Mouse (Mus musculus): Measurements from ENCODE around the gene Plcg2. TPM values are rescaled to one million over a fixed set of nuclear protein-coding genes. Genes with fewer than 3 reads are reported as not detected.

The Plcg2 gene
- polyA plus RNA-seq, 2 experiments = 4.3 to 5.0 TPM

DNA sequence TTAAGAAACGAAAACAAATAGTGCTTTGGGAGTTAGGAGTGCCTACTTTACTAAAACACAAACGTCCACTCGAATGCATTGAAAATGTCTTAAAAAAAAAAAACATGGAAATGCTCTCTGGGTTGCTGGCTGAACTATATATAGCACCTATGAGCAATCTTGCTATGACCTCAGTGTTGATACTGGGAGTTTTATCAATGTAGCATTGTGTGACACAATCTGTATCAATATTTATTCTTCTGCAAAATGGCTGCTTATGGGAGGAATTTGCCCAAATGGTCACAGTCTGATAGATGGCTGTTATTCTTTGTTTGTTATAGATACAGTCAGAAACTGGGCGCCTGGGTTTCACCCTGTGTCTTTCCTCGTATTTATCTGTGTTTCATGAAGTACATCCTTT lies 147.4 kb downstream of the Plcg2 start:
- DNase-seq (ENCODE audit: low read depth in 3 of 3, low spot score in 3 of 3) (no peak), ATAC-seq (ENCODE audit: insufficient read depth) (no peak)
- no peak overlapping the region for H3K4me2 ChIP-seq (ENCODE audit: low read depth)
- no peaks in the 10 kb centered on the region for H3K4me1 ChIP-seq (replicated peaks; ENCODE audit: control insufficient read depth in 2 of 2, insufficient read depth in 2 of 2, low read length in 1 of 2)
- no peak overlapping the region for H3K9ac ChIP-seq (replicated peaks)
- no peaks in the 10 kb centered on the region for H3K27me3 ChIP-seq (ENCODE audit: control insufficient read depth, insufficient read depth, low read length)
- no peak overlapping the region for H3K27ac ChIP-seq
- H3K36me3 ChIP-seq (replicated peaks; ENCODE audit: control insufficient read depth, insufficient read depth, low read depth) = no peaks in the 10 kb centered on the region
- no peak overlapping the region for H3K4me3 ChIP-seq (ENCODE audit: insufficient read depth in 1 of 2, low read depth in 2 of 2, low read length in 2 of 2)
- no peak for TF ChIP-seq EP300 (IDR thresholded peaks at IDR 0.05; ENCODE audit: low read depth)
- TF ChIP-seq CTCF (IDR thresholded peaks at IDR 0.05; ENCODE audit: low read depth) = no peak
- H3K9me3 ChIP-seq (ENCODE audit: control insufficient read depth, low read length) = 0 out of 2 replicates have a peak, but pooled peaks cover 2% of the 10 kb centered on the region
- WGBS (ENCODE audit: insufficient replicate concordance) = 41% methylated on average over 5 of the region's 5 CpGs

GRCm38 (mm10) chr8:117646020-117646419 lies 147.9 kb downstream of the Plcg2 start:
- Histone ChIP-seq H3K4me3 (ENCODE audit: insufficient read depth in 1 of 2, low read depth in 2 of 2, low read length in 2 of 2) (no peak overlapping the region), H3K9ac (replicated peaks) (no peak overlapping the region), H3K4me2 (ENCODE audit: low read depth) (no peak overlapping the region), H3K4me1 (replicated peaks; ENCODE audit: control insufficient read depth in 2 of 2, insufficient read depth in 2 of 2, low read length in 1 of 2) (no peaks in the 10 kb centered on the region), H3K36me3 (replicated peaks; ENCODE audit: control insufficient read depth, insufficient read depth, low read depth) (no peaks in the 10 kb centered on the region), H3K27ac (no peak overlapping the region), H3K9me3 (ENCODE audit: control insufficient read depth, low read length) (0 out of 2 replicates have a peak, but pooled peaks cover 2% of the 10 kb centered on the region), H3K27me3 (ENCODE audit: control insufficient read depth, insufficient read depth, low read length) (no peaks in the 10 kb centered on the region)
- DNase-seq (ENCODE audit: low read depth in 3 of 3, low spot score in 3 of 3) = peak; percentile 7 to 20 (median 9)
- ATAC-seq (ENCODE audit: insufficient read depth) = no peak
- WGBS (ENCODE audit: insufficient replicate concordance) = 29% methylated on average over 2 of the region's 2 CpGs
- TF ChIP-seq EP300 (IDR thresholded peaks at IDR 0.05; ENCODE audit: low read depth) (no peak), CTCF (IDR thresholded peaks at IDR 0.05; ENCODE audit: low read depth) (peak; percentile 76)

GRCm38 (mm10) chr8:117646440-117646839 lies 148.3 kb downstream of the Plcg2 start:
- Histone ChIP-seq H3K9ac (replicated peaks) (no peak overlapping the region), H3K9me3 (ENCODE audit: control insufficient read depth, low read length) (0 out of 2 replicates have a peak, but pooled peaks cover 2% of the 10 kb centered on the region), H3K4me2 (ENCODE audit: low read depth) (no peak overlapping the region), H3K27me3 (ENCODE audit: control insufficient read depth, insufficient read depth, low read length) (no peaks in the 10 kb centered on the region), H3K36me3 (replicated peaks; ENCODE audit: control insufficient read depth, insufficient read depth, low read depth) (no peaks in the 10 kb centered on the region), H3K4me3 (ENCODE audit: insufficient read depth in 1 of 2, low read depth in 2 of 2, low read length in 2 of 2) (no peak overlapping the region), H3K4me1 (replicated peaks; ENCODE audit: control insufficient read depth in 2 of 2, insufficient read depth in 2 of 2, low read length in 1 of 2) (no peaks in the 10 kb centered on the region), H3K27ac (no peak overlapping the region)
- DNase-seq (ENCODE audit: low read depth in 3 of 3, low spot score in 3 of 3) = no peak
- TF ChIP-seq EP300 (IDR thresholded peaks at IDR 0.05; ENCODE audit: low read depth) (no peak), CTCF (IDR thresholded peaks at IDR 0.05; ENCODE audit: low read depth) (no peak)
- 49% methylated on average over 5 of the region's 5 CpGs for WGBS (ENCODE audit: insufficient replicate concordance)
- ATAC-seq (ENCODE audit: insufficient read depth) = no peak

- Histone ChIP-seq H3K4me1 (replicated peaks; ENCODE audit: control insufficient read depth in 2 of 2, insufficient read depth in 2 of 2, low read length in 1 of 2) (no peaks in the 10 kb centered on the region), H3K27ac (no peak overlapping the region), H3K9ac (replicated peaks) (no peak overlapping the region), H3K9me3 (ENCODE audit: control insufficient read depth, low read length) (0 out of 2 replicates have a peak, but pooled peaks cover 2% of the 10 kb centered on the region), H3K4me2 (ENCODE audit: low read depth) (no peak overlapping the region), H3K27me3 (ENCODE audit: control insufficient read depth, insufficient read depth, low read length) (no peaks in the 10 kb centered on the region), H3K36me3 (replicated peaks; ENCODE audit: control insufficient read depth, insufficient read depth, low read depth) (no peaks in the 10 kb centered on the region), H3K4me3 (ENCODE audit: insufficient read depth in 1 of 2, low read depth in 2 of 2, low read length in 2 of 2) (no peak overlapping the region)
- DNase-seq (ENCODE audit: low read depth in 3 of 3, low spot score in 3 of 3) = no peak
- WGBS (ENCODE audit: insufficient replicate concordance) = 69% methylated on average over 1 of the region's 1 CpGs
- ATAC-seq (ENCODE audit: insufficient read depth) = no peak
- TF ChIP-seq CTCF (IDR thresholded peaks at IDR 0.05; ENCODE audit: low read depth) (no peak), EP300 (IDR thresholded peaks at IDR 0.05; ENCODE audit: low read depth) (no peak)
Observed at GRCm38 (mm10) chr8:117652318-117652717, 154.2 kb downstream of the Plcg2 start.

DNA sequence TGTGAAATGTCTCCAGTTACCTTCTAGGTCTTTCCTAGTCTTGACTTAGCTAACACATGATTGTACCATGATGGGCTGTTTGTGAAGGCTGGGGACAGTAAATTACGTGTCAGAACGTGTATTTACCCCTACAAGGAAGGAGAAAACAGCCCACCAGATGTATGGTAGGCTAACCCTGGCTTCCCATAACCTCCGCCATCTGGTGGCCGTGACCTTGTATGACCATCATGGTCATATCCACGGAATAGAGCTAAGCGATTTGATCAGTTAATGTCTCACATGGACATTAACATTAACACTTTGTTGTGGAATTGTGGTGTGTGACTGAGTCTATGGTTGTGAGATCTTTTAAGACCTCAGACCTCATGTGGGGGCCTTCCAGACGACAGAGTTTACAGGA lies 160.9 kb downstream of the Plcg2 start:
- Histone ChIP-seq H3K4me3 (ENCODE audit: insufficient read depth in 1 of 2, low read depth in 2 of 2, low read length in 2 of 2) (no peak overlapping the region), H3K36me3 (replicated peaks; ENCODE audit: control insufficient read depth, insufficient read depth, low read depth) (no peaks in the 10 kb centered on the region), H3K9ac (replicated peaks) (no peak overlapping the region), H3K4me2 (ENCODE audit: low read depth) (no peak overlapping the region), H3K9me3 (ENCODE audit: control insufficient read depth, low read length) (no peaks in the 10 kb centered on the region), H3K27me3 (ENCODE audit: control insufficient read depth, insufficient read depth, low read length) (no peaks in the 10 kb centered on the region), H3K4me1 (replicated peaks; ENCODE audit: control insufficient read depth in 2 of 2, insufficient read depth in 2 of 2, low read length in 1 of 2) (0 out of 4 replicates have a peak, but pooled peaks cover 0 to 3% of the 10 kb centered on the region in 2 experiments), H3K27ac (no peak overlapping the region)
- no peak for TF ChIP-seq EP300 (IDR thresholded peaks at IDR 0.05; ENCODE audit: low read depth)
- TF ChIP-seq CTCF (IDR thresholded peaks at IDR 0.05; ENCODE audit: low read depth) = peak; percentile 25; the same call in 1 of the 2 replicates
- DNase-seq (ENCODE audit: low read depth in 3 of 3, low spot score in 3 of 3) (no peak), ATAC-seq (ENCODE audit: insufficient read depth) (no peak)
- 52% methylated on average over 7 of the region's 7 CpGs for WGBS (ENCODE audit: insufficient replicate concordance)

Data from liver, embryonic 14.5 days (tissue).